Mouse (Mus musculus): ENCODE measurements at regions not wholly inside any gene's neighbourhood (a gene's known extent, or its start where the extent isn't known, plus 50 kb on each side); places are given as distances from the start of the nearest gene placed in this dataset.
A peak's percentile ranks its signal among the peaks of the same experiment; 100 is the strongest.

DNA sequence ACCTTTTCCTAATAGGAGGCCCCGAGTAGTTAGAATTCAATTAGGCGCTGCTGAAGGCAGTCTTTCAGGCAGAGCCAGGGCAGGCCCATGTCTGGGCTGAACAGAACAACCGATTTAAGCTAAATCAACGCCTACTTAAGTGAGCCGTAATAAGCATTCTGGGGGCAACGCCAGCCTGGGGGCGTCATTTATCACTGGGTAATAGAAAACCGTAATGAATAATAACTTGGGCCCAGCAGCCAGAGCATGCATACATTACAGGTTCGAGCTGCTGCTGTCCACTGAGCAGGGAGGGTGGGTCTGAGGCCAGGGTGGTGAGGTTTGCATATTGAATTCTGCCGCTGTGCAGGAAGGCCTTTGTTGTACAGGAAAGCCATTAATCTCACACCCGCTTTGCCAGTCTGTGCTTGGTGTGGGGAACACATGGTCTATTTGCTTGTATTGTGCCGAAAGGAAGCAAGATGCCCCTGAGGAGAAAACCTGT lies 130.6 kb upstream of the 4930535I16Rik start:
- no peaks in the 10 kb centered on the region for H3K9me3 ChIP-seq
- no peaks in the 10 kb centered on the region for H3K36me3 ChIP-seq
- no peak overlapping the region for H3K27ac ChIP-seq
- 0 out of 2 replicates have a peak, but pooled peaks cover 3% of the 10 kb centered on the region for H3K4me1 ChIP-seq
- H3K27me3 ChIP-seq = no peaks in the 10 kb centered on the region
- no peak overlapping the region for H3K4me2 ChIP-seq
- no peak overlapping the region for H3K9ac ChIP-seq
- H3K4me3 ChIP-seq = no peak overlapping the region
- ATAC-seq (ENCODE audit: insufficient number of reproducible peaks, insufficient read depth, low FRiP score, low TSS enrichment, low read depth) = 0 out of 2 replicates have a peak, but pooled peaks have one; percentile 3
- 39% methylated on average over 12 of the region's 12 CpGs for WGBS

DNA sequence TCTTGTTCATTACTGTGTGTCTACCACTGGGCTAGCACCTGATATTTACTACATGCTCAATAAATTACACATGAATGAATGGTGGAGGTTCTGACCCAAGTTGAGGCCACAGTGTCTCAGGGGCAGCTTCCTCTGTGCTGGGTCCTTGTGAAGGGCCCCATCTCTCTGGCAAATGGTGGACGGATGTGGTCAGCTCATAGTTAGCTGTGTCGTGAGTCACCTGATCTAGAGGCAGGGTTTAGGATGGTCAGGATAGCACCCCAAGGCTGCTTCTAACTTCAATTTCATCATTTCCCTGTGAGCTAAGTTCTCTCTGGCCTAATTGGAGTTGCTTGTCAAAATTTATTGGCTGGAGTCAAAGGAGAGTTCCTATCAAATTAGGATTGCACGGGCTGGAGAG lies 130.1 kb upstream of the 4930535I16Rik start:
- Histone ChIP-seq H3K9ac (no peak overlapping the region), H3K4me3 (no peak overlapping the region), H3K27ac (no peak overlapping the region), H3K27me3 (no peaks in the 10 kb centered on the region), H3K9me3 (no peaks in the 10 kb centered on the region), H3K4me1 (0 out of 2 replicates have a peak, but pooled peaks cover 3% of the 10 kb centered on the region), H3K4me2 (no peak overlapping the region), H3K36me3 (no peaks in the 10 kb centered on the region)
- ATAC-seq (ENCODE audit: insufficient number of reproducible peaks, insufficient read depth, low FRiP score, low TSS enrichment, low read depth) = no peak
- WGBS = 63% methylated on average over 3 of the region's 3 CpGs

DNA sequence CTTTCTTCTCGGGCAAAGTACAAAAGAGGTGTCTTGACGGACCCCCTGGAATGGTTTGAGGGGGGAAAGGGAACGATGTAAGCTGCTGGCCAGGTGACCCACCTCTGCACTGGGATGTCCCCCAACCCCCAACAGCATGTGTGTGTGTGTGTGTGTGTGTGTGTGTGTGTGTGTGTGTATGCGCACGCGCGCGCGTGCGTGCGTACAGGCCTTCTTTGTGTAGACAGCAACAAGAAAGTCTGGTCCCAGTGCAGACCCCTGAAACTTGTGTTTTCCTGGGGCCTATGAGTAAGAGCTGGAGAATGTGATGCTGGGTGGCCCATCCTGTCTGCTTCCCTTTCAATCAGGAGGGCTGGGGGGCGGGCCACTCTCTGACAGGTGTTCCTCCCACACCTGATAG lies 118.7 kb upstream of the 4930535I16Rik start:
- Histone ChIP-seq H3K4me1 (peaks cover 13% of the 10 kb centered on the region), H3K9ac (no peak overlapping the region), H3K4me2 (no peak overlapping the region), H3K9me3 (no peaks in the 10 kb centered on the region), H3K36me3 (no peaks in the 10 kb centered on the region), H3K4me3 (no peak overlapping the region), H3K27ac (no peak overlapping the region), H3K27me3 (peaks cover 23% of the 10 kb centered on the region)
- ATAC-seq (ENCODE audit: insufficient number of reproducible peaks, insufficient read depth, low FRiP score, low TSS enrichment, low read depth) = no peak
- 65% methylated on average over 12 of the region's 12 CpGs for WGBS

DNA sequence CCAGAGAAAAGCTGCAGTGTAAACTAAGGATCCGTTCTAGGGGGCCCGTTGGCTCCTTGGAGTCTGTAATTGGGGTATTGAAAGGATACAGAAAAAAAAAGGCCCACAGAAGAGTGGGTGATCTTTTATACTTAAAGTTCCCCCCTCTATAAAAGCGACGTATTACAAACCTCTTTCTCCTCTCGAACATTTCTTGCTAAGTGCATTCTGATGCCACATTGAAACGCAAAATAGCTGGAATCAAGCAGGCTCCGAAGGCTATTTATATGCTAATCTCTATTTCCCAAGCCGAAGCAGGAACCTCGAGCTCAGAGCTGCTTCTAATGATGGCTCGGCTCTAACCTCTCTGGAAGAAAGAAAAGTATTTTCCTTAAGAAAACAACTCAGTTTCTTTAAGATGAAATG lies 117.8 kb upstream of the 4930535I16Rik start:
- Histone ChIP-seq H3K4me1 (peaks cover 13% of the 10 kb centered on the region), H3K36me3 (no peaks in the 10 kb centered on the region), H3K27me3 (peaks cover 22% of the 10 kb centered on the region), H3K9me3 (no peaks in the 10 kb centered on the region), H3K4me3 (no peak overlapping the region), H3K4me2 (peak overlapping the region; percentile 18; the same call in 1 of the 2 replicates), H3K9ac (no peak overlapping the region), H3K27ac (no peak overlapping the region)
- 8% methylated on average over 10 of the region's 10 CpGs for WGBS
- no peak for ATAC-seq (ENCODE audit: insufficient number of reproducible peaks, insufficient read depth, low FRiP score, low TSS enrichment, low read depth)

DNA sequence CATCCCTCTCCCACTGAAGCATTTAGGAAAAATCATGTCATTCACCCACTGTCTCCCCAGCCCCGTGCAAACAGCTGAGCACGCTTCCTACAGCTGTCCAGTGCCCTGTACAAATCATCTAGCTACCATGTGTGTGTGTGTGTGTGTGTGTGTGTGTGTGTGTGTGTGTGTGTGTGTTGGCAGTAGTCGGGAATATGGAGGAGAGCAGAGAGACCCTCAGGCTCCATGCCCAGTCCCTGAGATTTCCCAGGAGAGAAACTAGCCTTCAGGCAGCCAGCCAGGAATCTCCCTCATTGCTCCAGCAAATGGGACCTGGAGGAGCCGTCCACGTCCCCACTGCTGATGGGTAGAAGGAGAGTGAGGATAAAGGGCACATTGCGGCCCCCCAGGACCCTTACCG lies 117.4 kb upstream of the 4930535I16Rik start:
- no peak for ATAC-seq (ENCODE audit: insufficient number of reproducible peaks, insufficient read depth, low FRiP score, low TSS enrichment, low read depth)
- H3K9ac ChIP-seq = no peak overlapping the region
- peak overlapping the region; percentile 18; the same call in 1 of the 2 replicates for H3K4me2 ChIP-seq
- H3K9me3 ChIP-seq = no peaks in the 10 kb centered on the region
- peaks cover 22% of the 10 kb centered on the region for H3K27me3 ChIP-seq
- H3K27ac ChIP-seq = no peak overlapping the region
- no peaks in the 10 kb centered on the region for H3K36me3 ChIP-seq
- no peak overlapping the region for H3K4me3 ChIP-seq
- peaks cover 13% of the 10 kb centered on the region for H3K4me1 ChIP-seq
- WGBS = 28% methylated on average over 7 of the region's 7 CpGs

DNA sequence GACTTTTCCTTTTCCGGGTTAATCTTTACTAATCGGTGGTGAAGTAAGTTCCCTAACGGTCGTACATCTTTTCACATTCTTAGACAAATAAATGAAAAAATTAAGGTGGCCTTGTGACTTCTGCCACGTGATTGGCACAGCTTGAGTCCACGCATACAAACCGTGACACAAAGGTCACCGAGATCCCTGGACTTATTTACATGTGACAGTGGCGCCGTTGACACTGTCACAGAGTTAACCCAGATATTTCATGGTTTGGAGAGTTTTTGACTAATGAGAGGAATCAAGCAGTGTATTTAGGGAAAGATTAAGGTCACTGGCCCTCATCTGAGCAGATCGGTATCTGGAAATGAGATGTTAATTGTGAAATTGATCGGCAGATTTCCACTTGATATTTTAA lies 110.2 kb upstream of the 4930535I16Rik start:
- ATAC-seq (ENCODE audit: insufficient number of reproducible peaks, insufficient read depth, low FRiP score, low TSS enrichment, low read depth) = no peak

DNA sequence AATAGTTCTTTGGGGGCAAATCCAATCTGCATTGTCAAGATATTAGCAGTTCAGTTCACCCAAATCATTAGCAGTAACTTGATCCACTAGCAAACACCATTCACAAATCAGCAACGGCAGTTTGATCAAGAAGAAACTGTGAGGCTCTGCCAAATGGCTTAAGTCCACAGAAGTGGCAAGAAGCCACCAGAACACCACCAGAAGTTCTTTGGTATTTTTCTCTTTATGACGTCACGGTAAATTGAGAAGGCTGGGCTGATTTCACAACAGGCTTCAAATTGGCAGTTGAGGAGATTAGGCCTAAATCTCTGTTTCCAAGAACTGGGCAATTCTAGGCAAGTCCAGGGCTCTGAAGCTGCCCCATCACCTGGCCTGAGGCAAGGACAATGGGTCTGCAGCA lies 98.6 kb upstream of the 4930535I16Rik start:
- Histone ChIP-seq H3K9me3 (no peaks in the 10 kb centered on the region), H3K27me3 (no peaks in the 10 kb centered on the region), H3K4me3 (no peak overlapping the region), H3K4me1 (no peaks in the 10 kb centered on the region), H3K27ac (no peak overlapping the region), H3K9ac (no peak overlapping the region), H3K36me3 (no peaks in the 10 kb centered on the region), H3K4me2 (no peak overlapping the region)
- ATAC-seq (ENCODE audit: insufficient number of reproducible peaks, insufficient read depth, low FRiP score, low TSS enrichment, low read depth) = no peak
- 54% methylated on average over 3 of the region's 3 CpGs for WGBS

More for the DNA sequence above, 110.2 kb upstream of the 4930535I16Rik start:
- no peak overlapping the region for H3K27ac ChIP-seq
- H3K9ac ChIP-seq = no peak overlapping the region
- no peaks in the 10 kb centered on the region for H3K27me3 ChIP-seq
- 86% methylated on average over 12 of the region's 12 CpGs for WGBS
- no peak overlapping the region for H3K4me3 ChIP-seq
- H3K4me2 ChIP-seq = no peak overlapping the region
- no peaks in the 10 kb centered on the region for H3K4me1 ChIP-seq
- H3K9me3 ChIP-seq = no peaks in the 10 kb centered on the region
- H3K36me3 ChIP-seq = no peaks in the 10 kb centered on the region

DNA sequence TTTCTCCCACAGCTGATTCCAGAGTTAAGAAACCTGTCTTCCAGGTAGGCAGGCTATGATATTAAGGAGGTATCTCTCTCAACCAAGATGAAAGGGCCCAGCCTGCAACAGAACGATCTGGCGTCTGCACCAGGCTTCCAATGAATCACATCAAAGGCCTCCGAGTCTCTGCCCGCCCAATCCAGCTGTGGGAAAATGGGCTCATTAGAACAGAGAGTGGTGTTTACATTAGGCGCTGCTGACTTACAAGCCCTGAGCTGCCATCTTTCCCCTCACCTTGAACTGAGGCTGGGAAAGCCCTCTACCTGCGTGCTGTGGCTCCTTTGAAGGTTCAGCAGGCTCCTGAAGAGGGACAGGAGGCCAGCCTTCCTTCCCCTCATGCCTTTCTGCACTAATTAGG lies 97.5 kb upstream of the 4930535I16Rik start:
- Histone ChIP-seq H3K4me1 (no peaks in the 10 kb centered on the region), H3K27ac (no peak overlapping the region), H3K9ac (no peak overlapping the region), H3K4me3 (no peak overlapping the region), H3K9me3 (no peaks in the 10 kb centered on the region), H3K4me2 (no peak overlapping the region), H3K27me3 (no peaks in the 10 kb centered on the region), H3K36me3 (no peaks in the 10 kb centered on the region)
- whole genome bisulfite sequencing = 54% methylated on average over 6 of the region's 6 CpGs
- no peak for ATAC-seq (ENCODE audit: insufficient number of reproducible peaks, insufficient read depth, low FRiP score, low TSS enrichment, low read depth)

DNA sequence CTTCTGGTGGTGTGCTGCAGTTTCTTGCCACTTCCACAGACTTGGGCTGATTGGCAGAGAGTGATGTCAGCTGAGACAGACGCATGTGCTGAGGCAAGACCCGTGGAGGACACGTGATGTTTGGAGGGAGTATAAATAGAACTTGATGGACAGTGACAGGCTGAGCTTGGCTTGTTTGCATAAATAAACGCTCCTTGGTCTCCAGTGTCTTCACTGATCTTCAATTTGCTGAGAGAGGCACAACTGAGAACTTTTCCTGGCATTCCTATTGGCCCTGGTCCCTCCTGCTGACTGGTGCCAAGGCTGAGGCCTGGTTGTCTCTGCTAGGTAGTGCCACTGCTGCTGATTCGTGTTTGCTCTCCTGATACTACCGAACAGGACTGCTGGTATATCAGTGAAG lies 94.6 kb upstream of the 4930535I16Rik start:
- no peak overlapping the region for H3K4me2 ChIP-seq
- H3K4me3 ChIP-seq = no peak overlapping the region
- no peak overlapping the region for H3K9ac ChIP-seq
- no peak for ATAC-seq (ENCODE audit: insufficient number of reproducible peaks, insufficient read depth, low FRiP score, low TSS enrichment, low read depth)
- H3K36me3 ChIP-seq = no peaks in the 10 kb centered on the region
- H3K27ac ChIP-seq = no peak overlapping the region
- H3K4me1 ChIP-seq = no peaks in the 10 kb centered on the region
- H3K27me3 ChIP-seq = no peaks in the 10 kb centered on the region
- WGBS = 69% methylated on average over 6 of the region's 6 CpGs
- H3K9me3 ChIP-seq = no peaks in the 10 kb centered on the region

DNA sequence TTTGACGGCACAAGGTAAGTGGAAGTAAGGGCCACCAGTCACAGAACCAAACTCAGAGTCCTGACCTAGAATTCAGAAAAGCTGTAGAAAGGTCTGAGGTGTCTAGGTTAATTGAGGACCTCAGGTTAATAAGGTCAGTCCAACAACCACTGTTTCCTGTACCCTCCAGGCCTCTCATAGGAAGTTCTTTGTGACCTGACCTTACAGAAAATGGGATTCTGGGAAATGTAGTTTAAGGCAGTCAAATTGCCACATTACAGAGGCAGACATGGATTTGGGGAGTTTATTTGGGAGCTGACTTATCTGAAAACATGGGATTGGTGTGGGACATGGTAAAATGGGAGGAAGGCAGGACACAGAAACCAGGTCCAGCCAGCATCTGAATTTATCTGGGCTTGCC lies 90.9 kb upstream of the 4930535I16Rik start:
- no peak overlapping the region for H3K4me2 ChIP-seq
- H3K36me3 ChIP-seq = no peaks in the 10 kb centered on the region
- H3K9me3 ChIP-seq = no peaks in the 10 kb centered on the region
- H3K27me3 ChIP-seq = no peaks in the 10 kb centered on the region
- H3K9ac ChIP-seq = no peak overlapping the region
- whole genome bisulfite sequencing = 89% methylated on average over 1 of the region's 1 CpGs
- no peak for ATAC-seq (ENCODE audit: insufficient number of reproducible peaks, insufficient read depth, low FRiP score, low TSS enrichment, low read depth)
- no peak overlapping the region for H3K4me3 ChIP-seq
- no peak overlapping the region for H3K27ac ChIP-seq
- H3K4me1 ChIP-seq = no peaks in the 10 kb centered on the region

DNA sequence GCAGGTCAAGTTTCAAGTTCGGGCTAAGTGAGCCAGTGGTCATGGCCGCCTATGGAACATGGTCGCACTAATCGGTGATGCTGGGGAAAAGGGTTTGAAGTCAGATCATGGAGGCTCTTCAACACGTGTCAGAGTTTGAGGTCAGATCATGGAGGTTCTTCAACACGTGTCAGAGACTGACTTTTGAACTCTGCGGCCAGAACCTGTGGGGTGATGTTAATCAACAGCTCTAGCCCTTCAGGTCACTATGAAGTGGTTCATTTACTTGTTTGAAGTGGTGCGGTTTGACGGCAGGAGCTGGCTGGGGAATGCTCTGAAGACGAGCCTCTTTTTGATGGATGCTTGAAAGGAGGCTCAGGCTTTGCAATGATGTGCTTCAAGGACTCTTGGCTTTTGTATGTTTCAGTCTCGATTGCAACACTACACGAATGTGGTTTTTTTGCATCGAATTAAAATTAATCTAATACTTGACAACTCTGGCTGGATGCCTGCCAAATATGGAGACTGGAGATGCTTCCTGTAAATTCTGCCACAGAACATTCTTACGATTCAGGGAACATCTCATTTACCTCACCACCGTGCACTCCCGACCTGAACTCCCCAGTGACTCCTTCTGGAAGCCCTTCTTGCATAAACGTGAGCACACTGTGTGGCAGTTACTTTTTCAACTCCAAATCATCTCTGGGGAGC lies 87.9 kb upstream of the 4930535I16Rik start:
- 68% methylated on average over 17 of the region's 17 CpGs for WGBS
- Histone ChIP-seq H3K9me3 (no peaks in the 10 kb centered on the region), H3K4me1 (no peaks in the 10 kb centered on the region), H3K4me2 (no peak overlapping the region), H3K27ac (no peak overlapping the region), H3K4me3 (no peak overlapping the region), H3K27me3 (no peaks in the 10 kb centered on the region), H3K36me3 (no peaks in the 10 kb centered on the region), H3K9ac (no peak overlapping the region)
- ATAC-seq (ENCODE audit: insufficient number of reproducible peaks, insufficient read depth, low FRiP score, low TSS enrichment, low read depth) = no peak

DNA sequence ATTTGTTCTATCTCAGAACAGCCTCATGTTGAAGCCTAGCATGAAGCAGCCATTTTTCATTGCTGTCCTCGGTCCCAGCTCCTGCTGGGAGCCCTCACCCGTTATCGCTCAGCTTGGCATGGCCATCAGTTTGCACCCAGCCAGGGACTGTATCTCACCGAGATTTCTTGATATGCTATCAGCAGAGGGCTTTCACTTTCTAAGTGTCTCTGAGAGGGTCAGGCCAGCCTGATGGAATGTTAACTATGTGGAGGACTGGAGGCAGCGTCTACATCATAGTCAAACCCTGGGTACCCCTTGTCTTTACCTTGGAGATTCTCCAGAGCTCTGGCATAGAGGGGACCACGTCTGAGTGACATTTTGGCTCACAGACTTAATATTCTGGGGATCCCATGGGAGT lies 84.9 kb upstream of the 4930535I16Rik start:
- Histone ChIP-seq H3K4me1 (no peaks in the 10 kb centered on the region), H3K27ac (no peak overlapping the region), H3K4me3 (no peak overlapping the region), H3K36me3 (no peaks in the 10 kb centered on the region), H3K9ac (no peak overlapping the region), H3K4me2 (no peak overlapping the region), H3K27me3 (peaks cover 5% of the 10 kb centered on the region; the same call in 1 of the 2 replicates), H3K9me3 (no peaks in the 10 kb centered on the region)
- WGBS = 68% methylated on average over 6 of the region's 6 CpGs
- ATAC-seq (ENCODE audit: insufficient number of reproducible peaks, insufficient read depth, low FRiP score, low TSS enrichment, low read depth) = no peak

All from embryonic facial prominence, embryonic 13.5 days (tissue).